Comparison of ENCODE assay signal across 24 mouse cellular contexts in genomic region chr10:53936078-53936477, GRCm38 (mm10).
"Had no signal": no experiment of that assay in that cellular context is flagged by ENCODE, and none has a peak within 500 bp of the region (broad histone marks: within the 10 kb centered on the region; RNA-seq: fewer than 3 reads in every experiment).

No protein-coding gene starts in this region.

- H3K27me3 ChIP-seq: heart, embryonic 13.5 days; heart, embryonic 15.5 days; hindbrain, embryonic 13.5 days; hindbrain, embryonic 15.5 days; kidney, embryonic 15.5 days; limb, embryonic 12.5 days had no signal

- H3K4me1 ChIP-seq: heart, embryonic 13.5 days; heart, embryonic 15.5 days; hindbrain, embryonic 15.5 days; kidney, embryonic 15.5 days; limb, embryonic 10.5 days; limb, embryonic 12.5 days had no signal

- H3K36me3 ChIP-seq: heart, embryonic 15.5 days; hindbrain, embryonic 13.5 days; hindbrain, embryonic 15.5 days; limb, embryonic 10.5 days; limb, embryonic 12.5 days had no signal

- H3K4me3 ChIP-seq: heart, adult 2 months; heart, embryonic 13.5 days; heart, embryonic 15.5 days; hindbrain, embryonic 13.5 days; hindbrain, embryonic 15.5 days; kidney, embryonic 15.5 days; limb, embryonic 10.5 days; limb, embryonic 12.5 days had no signal

- DNase-seq: forebrain, postnatal 0 days; gastrocnemius, postnatal 14 days; gastrocnemius, postnatal 36 days; heart, adult 2 months; heart, postnatal 14 days; heart, postnatal 36 days; kidney, adult 11 months; kidney, adult 2 months; kidney, adult 9 months; kidney, postnatal 14 days; kidney, postnatal 36 days; layer of hippocampus, adult 9-11 months; layer of hippocampus, postnatal 36 days had no signal

- H3K9ac ChIP-seq: forebrain, postnatal 0 days; heart, embryonic 13.5 days; heart, embryonic 15.5 days; hindbrain, embryonic 13.5 days; hindbrain, embryonic 15.5 days; kidney, embryonic 15.5 days; limb, embryonic 12.5 days had no signal

- ATAC-seq: forebrain, postnatal 0 days; hindbrain, postnatal 0 days; intestine, embryonic 16.5 days had no signal

- H3K9me3 ChIP-seq: heart, embryonic 13.5 days; heart, embryonic 15.5 days; hindbrain, embryonic 13.5 days; hindbrain, embryonic 15.5 days; kidney, embryonic 15.5 days; limb, embryonic 10.5 days; limb, embryonic 12.5 days had no signal

- H3K4me2 ChIP-seq: heart, embryonic 11.5 days; heart, embryonic 13.5 days; heart, embryonic 15.5 days; hindbrain, embryonic 13.5 days; hindbrain, embryonic 15.5 days; kidney, embryonic 15.5 days; limb, embryonic 12.5 days had no signal

- H3K27ac ChIP-seq: heart, adult 2 months; heart, embryonic 13.5 days; heart, embryonic 15.5 days; hindbrain, embryonic 13.5 days; hindbrain, embryonic 15.5 days; hindbrain, postnatal 0 days; kidney, embryonic 15.5 days; kidney, postnatal 0 days; limb, embryonic 10.5 days; limb, embryonic 12.5 days had no signal
